Mouse (Mus musculus) left cerebral cortex, postnatal 4 days (tissue): ENCODE data around the gene Marco. TPM values are rescaled to one million over a fixed set of nuclear protein-coding genes. Genes with fewer than 3 reads are reported as not detected.

Experiments
- DNase-seq: peaks from one replicate; pipeline ENCODE4 v3.0.0-alpha.2; 2022
- intact Hi-C: fragments of 180-260 bp; cut with DNase I; formaldehyde crosslinking; loops from one replicate; pipeline ENCODE4 v1.15.1; 2025
- total RNA-seq, 2 experiments: library from RNA; stranded (reverse); gene quantifications; 2 replicates each; pipeline ENCODE4 v1.2.3; 2021

Marco gene
- total RNA-seq: under 1 TPM in 1 of 2 experiments, not detected in 1; 0.72 TPM

DNA sequence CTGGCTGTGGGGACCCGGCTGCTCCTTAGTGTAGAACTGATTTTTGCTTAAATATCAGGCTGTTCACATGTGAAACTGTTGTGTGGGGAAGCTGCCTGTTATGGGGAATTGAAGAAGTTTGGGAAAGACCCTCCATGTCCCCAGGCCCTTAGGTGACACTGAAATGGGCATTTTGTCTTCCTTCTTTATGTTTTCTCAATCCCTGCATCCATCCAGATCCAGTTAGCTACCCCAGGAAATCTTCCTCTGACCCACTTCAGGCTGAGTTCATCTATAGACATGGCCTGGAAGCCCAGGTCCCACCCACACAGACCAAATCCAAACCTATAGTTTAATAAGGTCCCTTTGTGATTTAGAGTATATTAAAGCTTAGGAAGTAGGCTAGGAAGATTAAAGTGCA lies at the start of gene Marco:
Gene Marco, minus strand, starts transcription at position 101 of the 400 bp plus-strand sequence.
- intact Hi-C loops: no loop called here
- no peak for DNase-seq

DNA sequence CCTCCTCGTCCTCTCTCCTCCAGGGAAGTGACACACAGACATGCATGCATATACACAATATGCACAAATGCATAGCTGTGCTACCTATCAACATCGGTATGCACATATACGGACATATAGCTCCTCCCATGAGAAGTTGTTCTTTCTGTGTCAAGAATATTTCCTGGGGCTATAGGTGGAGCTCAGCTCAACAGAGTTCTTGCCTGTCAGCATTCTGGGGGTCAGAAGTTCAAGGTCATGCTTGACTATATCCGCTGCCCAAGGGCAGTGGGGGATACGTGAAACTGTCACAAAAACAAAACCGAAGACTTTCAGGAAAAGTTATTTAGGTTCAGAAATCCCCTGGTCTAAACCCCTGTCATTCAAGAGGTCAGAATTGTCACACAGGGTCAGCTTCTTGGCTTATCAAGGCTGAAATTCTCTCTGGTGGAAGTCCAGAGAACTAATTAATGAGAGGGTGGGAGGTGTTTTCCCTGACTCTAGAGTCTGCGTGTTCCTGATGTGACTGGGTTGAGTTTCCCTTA lies 34.7 kb upstream of the Marco start:
- no peak for DNase-seq
- intact Hi-C loops: no loop called here

GRCm38 (mm10) chr1:120536998-120537397 lies 32.2 kb upstream of the Marco start:
- intact Hi-C loops: no loop called here
- no peak for DNase-seq

GRCm38 (mm10) chr1:120535919-120536318 lies 31.1 kb upstream of the Marco start:
- DNase-seq: no peak
- intact Hi-C loops: no loop called here

- DNase-seq: no peak
- intact Hi-C loops: no loop called here
Measured at GRCm38 (mm10) chr1:120532321-120532916, 27.6 kb upstream of the Marco start.

DNA sequence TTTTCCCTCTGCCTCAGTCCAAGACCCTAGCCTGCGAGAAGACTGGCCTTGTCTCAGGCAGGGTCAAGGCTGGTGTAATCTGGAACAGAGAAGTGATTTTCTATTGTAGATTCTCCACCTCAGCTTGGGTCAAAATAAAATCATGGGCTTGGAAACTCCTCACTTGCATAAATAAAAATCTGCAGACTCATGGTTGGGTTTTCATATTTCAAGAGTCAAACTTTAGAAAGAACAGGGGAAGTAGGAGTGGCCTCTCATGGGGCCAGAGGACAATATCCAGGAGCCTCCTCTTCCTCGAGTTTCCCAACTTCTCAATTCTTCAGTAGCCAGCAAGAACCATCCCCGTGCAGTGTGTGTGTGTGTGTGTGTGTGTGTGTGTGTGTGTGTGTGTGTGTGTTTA lies 26.9 kb upstream of the Marco start:
- intact Hi-C loops: no loop called here
- DNase-seq: no peak

GRCm38 (mm10) chr1:120529881-120530280 lies 25.1 kb upstream of the Marco start:
- intact Hi-C loops: no loop called here

DNA sequence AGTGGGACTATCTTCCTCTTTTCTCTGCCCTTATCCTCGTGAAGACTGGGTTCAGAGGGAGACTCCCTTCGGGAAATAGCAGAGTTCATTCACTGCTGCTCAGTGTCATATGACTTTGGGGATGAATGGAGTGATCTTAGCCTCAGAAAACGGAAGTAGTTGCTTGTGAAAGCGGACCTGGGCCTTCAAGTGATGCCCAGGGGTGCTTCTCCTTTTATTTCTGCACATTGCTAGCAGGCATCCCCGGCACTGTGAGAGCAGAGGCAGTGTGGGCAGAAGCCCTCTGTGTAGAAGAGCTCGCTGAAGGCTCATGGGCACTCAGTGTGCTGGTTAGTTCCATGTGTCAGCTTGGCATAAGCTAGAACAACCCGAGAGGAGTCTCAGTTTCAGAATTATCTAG lies 12.8 kb upstream of the Marco start:
- DNase-seq: no peak
- intact Hi-C loops: no loop called here

More at GRCm38 (mm10) chr1:120529881-120530280, 25.1 kb upstream of the Marco start:
- DNase-seq: no peak

GRCm38 (mm10) chr1:120510311-120510710 lies 5.5 kb upstream of the Marco start:
- DNase-seq: no peak
- intact Hi-C loops: no loop called here

GRCm38 (mm10) chr1:120508976-120509375 lies 4.2 kb upstream of the Marco start:
- no peak for DNase-seq
- intact Hi-C loops: no loop called here

DNA sequence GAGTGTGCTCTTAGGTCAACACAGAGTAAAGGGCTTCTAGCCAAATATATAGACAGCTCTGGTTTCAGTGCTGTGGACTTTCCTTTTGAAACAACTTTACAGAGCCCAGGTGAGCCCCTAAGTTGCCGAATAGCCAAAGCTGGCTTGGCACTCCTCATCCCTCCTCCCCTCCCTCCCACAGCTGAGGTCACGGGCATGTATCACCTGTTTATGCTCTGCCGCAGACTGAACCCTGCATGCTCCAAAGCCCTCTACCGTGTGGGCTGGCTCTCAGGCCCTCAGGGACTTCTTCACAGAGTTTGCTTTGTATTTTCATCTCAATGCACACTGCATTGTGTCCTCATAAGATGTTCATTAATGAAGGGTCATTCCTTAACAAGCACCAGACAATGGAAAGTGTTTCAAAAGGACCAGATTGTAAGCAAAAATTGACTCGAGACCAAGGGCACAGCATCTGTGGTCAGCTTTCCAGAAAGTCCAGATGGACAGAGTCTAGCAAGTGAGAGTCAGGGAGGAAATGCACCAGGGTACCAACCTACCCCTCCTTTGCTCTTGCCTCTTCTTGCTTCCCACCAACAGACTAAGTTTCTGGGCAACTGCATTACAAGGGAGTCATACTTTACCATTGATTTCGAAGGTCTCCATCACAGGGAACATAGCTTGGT lies 646 bp downstream of the Marco start:
- intact Hi-C loops: no loop called here
- peak; percentile 35 for DNase-seq

DNA sequence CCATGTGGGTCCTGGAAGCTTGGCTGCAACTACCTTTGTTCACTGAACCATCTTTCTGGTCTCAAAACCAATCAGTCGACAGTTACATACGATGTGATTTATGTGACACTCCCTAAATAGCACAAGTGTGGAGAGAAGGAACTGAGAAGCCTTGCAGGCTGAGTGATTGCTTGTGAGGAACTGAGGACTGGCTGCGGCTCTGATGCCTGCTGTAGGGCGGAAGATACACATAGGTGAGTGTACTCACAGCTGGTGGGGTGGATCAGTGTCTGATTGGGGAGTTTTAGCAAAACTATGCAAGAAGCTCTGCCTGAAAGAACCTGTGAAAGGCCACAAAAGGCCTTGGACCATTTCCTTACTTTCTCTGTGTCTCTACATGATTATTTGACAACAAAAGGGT lies 3.3 kb downstream of the Marco start:
- intact Hi-C loops: no loop called here
- no peak for DNase-seq

- intact Hi-C loops: no loop called here
- no peak for DNase-seq
Measured at GRCm38 (mm10) chr1:120498036-120498435, 6.8 kb downstream of the Marco start.

DNA sequence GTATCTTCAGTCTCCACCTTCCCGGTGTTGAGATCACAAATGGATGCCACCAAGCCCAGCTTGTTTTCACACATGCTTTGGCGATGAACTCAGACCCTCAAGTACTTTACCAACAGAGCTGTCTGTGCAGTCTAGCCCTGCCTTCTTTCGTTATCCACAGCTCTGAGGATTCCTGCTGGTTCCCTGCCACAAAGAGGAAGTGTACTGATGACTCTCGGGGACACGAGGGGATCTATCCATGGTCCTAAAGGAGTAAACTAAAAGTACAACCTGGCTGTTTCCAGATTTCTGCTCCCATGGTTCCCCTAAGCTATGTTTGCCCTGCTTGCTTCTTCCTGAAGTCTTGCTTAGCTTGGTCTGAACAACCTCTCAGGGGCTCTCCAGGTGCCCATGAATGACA lies 23.9 kb downstream of the Marco start:
- intact Hi-C loops: no loop called here

GRCm38 (mm10) chr1:120474825-120475224 lies 30.0 kb downstream of the Marco start:
- DNase-seq: no peak
- intact Hi-C loops: no loop called here

More for the DNA sequence above, 23.9 kb downstream of the Marco start:
- no peak for DNase-seq

- DNase-seq: peak; percentile 71
- intact Hi-C loops: no loop called here
Measured at GRCm38 (mm10) chr1:120468891-120469290, 35.9 kb downstream of the Marco start.

DNA sequence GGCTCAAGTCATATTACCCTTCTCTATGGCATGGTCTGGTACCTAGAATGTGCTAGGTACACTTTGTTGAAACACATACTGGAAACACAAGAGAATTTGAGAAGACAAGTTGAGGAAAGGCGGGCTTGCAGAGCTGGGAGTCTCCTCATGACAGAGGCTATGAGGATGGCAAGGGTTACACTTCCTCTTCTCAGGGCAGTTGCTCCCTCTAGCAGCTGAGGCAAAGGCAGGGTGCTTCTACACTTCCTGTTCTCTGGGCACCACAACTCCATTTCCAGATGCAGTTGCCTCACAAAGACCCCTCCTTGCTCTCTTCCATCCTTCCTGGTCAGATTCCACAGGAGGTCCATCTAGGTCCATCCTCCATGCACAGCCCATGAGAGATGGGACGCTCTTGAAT lies 37.5 kb downstream of the Marco start:
- DNase-seq: no peak
- intact Hi-C loops: no loop called here

GRCm38 (mm10) chr1:120466751-120467150 lies 38.1 kb downstream of the Marco start:
- intact Hi-C loops: no loop called here
- no peak for DNase-seq

DNA sequence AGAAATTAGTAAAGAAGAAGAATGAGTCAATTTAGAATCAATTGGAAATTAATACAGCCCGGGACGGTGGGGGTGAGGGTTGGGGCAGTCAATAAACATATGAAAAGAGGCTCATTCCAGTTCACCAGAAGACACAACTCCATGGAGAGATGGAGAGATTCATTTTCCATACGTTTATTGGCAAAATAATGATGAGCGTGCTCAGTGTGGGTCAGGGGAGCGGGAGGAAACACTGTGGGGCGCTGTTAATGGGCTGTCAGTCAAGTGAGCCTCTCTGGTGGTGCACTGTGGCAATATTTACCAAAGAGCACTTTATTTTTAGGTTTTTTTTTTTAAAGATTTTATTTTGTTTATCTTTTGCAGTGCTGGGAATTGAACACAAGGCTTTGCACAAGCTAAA lies 45.8 kb downstream of the Marco start:
- DNase-seq: no peak
- intact Hi-C loops: no loop called here

- intact Hi-C loops: no loop called here
- no peak for DNase-seq
Measured at GRCm38 (mm10) chr1:120458524-120458923, 46.3 kb downstream of the Marco start.

DNA sequence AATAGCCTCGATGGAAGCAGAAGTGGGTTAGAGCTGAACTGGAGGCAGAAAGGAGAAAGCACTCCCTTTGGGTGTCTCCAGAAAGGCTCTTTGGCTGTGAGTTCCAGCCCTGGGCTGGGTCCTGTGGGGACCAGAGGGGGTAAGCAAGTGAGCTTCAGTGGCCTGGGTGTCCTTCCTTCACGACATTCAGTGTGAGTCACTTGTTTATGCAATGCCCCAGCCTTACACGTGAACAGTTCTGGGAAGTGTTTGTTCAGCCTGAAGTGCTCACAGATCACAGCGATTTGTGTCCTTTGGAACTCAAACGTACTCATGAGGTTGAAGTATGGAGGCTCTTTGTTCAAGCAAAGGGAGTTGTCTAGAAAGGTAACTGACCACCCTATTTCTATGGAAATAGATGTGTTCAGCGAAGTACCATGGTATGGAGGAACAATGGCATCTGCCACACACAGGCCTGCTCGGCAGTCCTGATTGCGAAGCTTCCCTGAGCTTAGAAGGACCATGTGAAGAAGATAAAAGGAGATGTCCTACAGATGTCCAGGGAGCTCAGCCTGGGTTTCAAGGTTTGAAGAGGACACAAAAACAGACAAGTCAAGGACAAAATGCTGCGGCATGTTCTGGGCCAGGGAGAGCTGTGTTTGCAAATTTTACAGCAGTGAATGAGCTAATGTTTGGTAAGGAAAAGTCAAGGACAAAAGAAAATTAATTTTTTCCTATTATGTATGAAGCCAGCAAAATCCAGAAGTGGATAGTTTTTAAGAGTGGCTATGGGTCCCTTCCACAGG lies 53.1 kb downstream of the Marco start:
- DNase-seq: no peak
- intact Hi-C loops: no loop called here

DNA sequence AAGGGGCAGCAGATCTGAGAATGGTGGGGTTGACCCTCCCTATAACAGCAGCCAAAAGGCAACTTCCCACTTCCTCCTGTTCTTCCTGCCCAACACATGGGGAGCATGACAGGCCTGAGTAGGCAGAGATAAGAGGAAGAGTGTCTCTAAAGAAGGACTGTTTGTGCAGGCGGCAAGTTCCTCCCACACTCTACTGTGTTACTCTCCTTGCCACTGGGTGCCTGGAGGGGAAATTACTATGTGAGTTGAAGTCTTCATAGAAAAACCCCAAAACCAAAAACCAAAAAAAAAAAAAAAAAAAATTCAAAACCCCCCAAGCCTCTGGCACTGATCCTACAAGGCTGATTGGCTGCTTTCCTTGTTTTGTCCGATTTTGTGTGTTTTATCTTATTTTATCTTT lies 55.2 kb downstream of the Marco start:
- intact Hi-C loops: no loop called here
- DNase-seq: no peak
